Mouse (Mus musculus): Measurements from ENCODE around the gene Fbln1.

DNA sequence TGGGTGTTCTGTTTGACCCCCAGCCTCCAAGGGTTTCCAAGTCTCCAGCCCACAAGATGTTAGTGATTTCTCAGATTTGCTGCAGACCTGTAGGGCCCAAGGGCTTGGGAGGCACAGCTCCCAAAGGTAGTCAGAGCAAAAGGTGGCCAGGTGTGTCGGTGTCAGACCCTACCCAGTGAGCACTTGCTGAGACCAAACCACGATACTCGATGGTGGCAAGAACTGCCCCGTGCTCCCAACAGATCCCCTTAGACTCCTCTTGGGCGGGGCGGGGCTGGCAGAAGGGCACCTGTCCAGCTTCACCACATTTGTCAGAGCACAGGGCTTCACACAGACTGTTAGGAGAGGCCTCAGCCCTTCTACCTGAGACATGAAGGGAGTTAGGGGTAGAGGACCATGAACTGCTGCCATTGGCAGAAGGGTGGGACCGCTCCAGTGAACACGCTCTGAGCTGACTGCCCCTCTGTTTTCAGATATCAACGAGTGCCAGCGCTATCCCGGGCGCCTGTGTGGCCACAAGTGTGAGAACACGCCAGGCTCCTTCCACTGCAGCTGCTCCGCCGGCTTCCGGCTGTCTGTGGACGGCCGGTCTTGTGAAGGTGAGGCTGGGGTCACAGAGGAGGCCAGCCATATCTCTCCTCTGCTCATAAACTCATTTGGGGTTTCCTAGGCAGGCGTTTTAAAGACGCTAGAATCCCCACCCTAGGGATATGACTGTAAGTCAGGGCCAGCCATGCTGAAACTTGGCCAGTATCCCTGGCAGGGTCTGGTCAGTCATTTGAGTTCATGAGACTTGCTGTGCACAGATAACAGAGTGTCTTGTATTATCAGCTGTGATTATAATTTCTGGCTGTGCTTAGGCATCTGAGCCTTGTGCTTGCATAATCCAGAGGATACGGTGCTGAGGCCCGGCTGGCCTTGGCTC lies 33.3 kb downstream of the Fbln1 start:
- TF ChIP-seq CTCF (IDR thresholded peaks at IDR 0.05; ENCODE audit: control insufficient read depth, insufficient read depth, insufficient read length) (no peak), MYOG (IDR thresholded peaks at IDR 0.05; ENCODE audit: control insufficient read depth, extremely low read depth, insufficient read length) (no peak), MAX (IDR thresholded peaks at IDR 0.05) (no peak), USF1 (IDR thresholded peaks at IDR 0.05; ENCODE audit: low read depth) (no peak), FOSL1 (IDR thresholded peaks at IDR 0.05; ENCODE audit: insufficient read depth, low read length, poor library complexity, severe bottlenecking) (no peak), MYOD1 (IDR thresholded peaks at IDR 0.05; ENCODE audit: control insufficient read depth, insufficient read length, low read depth) (no peak), CEBPB (IDR thresholded peaks at IDR 0.05; ENCODE audit: low read depth) (no peak)
